Mouse (Mus musculus) T-cell, adult 2 months (primary cell): ENCODE measurements around the gene Gm12184.
"Not testable (repeated sequence)": the region's sequence is repeated elsewhere in the genome, so short reads cannot be mapped to it uniquely, and the experiment has no call there.

Experiments used
- DNase-seq: peaks from one replicate; pipeline ENCODE4 v3.0.0; 2022; ENCODE audit warnings: low spot score

Gene Gm12184

DNA sequence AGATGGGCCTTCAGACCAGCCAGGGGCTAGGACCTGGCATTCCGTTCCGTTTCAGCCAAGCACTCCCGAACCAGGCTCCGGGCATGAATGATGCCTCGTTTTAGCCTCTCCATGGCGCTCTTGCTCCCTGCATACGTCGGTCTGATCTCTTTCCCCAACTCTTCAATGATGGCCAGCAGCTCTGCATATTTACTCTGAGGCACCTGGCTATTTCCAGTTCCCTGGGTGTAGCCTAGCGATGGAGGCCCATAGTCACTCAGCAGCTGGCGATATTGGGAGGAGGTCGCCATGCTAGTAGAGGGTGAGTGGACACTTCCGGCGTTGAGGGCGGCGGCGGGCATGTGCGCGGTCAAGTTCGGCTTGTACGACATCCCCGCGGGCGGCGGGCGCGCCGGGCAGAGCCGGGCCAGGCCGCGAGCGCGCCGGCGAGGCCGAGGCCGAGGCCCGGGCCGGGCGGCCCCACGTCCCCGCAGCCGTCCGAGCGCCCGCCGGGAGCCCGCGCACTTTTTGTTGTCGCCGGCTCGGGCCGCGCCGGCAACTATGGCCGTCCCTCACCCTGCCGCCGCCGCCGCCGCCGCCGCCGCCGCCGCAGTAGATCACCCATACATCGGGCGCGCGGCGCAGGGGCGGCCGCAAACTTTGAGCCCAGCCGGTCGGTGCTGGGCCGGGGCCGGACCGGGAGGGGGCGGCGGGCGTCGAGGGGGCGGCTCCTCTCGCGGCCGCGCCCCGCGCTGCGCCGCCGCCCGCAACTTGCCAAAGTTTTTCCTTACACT, at the start of gene Gm12184, which contains the start of gene Trim7:
Gm12184 (minus strand) TSS at position 677 of the 773 bp plus-strand sequence.
Trim7 (plus strand) TSS at position 162 of the 773 bp plus-strand sequence.
- not testable (repeated sequence) for DNase-seq

DNA sequence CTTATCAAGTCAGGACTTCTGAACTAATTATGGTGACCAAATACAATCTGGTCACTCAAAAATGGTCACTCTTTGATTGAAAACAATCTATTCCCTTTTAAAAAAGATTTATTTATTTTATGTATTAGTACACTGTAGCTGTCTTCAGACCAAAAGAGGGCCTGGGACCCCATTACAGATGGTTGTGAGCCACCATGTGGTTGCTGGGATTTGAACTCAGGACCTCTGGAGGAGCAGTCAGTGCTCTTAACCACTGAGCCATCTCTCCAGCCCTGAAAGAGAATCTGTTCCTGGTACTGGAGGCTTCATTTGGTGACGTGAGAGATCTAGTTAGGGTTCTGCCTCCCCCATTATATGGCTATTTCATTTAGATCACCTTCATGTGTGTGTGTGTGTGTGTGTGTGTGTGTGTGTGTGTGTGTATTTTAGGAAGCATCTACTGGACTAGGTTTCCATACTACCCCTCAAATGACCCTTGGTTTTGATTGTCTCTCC, 48.9 kb upstream of the Gm12184 start:
- DNase-seq = not testable (repeated sequence)

DNA sequence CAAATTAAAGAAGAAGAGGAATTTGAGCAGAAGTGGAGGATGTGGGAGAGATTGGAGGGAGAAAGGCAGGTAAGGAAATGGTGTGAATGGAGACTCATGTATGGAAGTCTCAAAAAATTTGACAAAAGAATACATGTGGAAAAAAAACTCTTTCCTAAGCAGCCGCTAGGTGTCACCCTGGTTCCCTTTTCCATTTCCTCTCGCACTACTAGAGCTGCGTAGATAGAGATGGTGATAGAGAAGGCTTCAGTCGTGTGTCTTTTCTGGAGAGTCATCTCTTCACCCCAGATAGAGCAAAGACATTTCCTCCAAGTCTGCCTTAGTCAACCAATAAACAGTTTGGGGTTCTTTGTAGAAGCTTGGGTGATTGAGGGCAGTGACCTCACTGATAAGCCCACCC, 48.0 kb upstream of the Gm12184 start:
- DNase-seq = peak; percentile 77

DNA sequence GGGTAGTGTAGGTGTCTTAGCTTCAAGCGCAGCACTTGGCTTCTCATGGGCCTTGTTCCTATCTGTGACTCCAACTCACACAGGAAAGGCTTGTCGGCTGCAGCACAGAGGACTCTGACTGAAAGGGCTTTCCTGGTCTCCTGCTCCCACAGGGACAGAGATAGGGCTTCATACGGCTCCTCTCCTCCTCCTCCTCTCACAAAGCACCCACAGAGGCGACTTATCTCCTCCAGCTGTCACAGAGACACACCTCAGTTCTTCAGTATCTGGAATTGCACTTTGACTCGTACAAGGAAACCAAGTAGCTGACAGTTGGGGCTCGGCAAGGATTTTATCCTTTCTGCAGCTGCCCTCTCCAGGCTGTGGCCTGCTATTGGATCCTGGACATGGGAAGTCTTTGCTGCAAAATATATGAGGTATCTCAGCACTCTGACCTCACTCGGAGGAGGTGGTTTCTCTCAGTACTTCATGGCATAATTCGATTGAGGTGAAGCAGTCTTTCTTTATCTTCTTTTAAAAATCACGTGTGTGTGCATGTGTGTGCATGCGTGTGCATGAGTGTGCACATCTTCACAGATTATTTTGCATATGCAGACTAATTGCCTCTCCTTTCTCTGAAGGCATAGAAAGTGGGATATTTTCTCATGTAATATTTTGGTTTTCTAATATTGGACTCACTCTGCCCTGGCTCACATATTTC, 47.3 kb upstream of the Gm12184 start:
- DNase-seq = no peak

DNA sequence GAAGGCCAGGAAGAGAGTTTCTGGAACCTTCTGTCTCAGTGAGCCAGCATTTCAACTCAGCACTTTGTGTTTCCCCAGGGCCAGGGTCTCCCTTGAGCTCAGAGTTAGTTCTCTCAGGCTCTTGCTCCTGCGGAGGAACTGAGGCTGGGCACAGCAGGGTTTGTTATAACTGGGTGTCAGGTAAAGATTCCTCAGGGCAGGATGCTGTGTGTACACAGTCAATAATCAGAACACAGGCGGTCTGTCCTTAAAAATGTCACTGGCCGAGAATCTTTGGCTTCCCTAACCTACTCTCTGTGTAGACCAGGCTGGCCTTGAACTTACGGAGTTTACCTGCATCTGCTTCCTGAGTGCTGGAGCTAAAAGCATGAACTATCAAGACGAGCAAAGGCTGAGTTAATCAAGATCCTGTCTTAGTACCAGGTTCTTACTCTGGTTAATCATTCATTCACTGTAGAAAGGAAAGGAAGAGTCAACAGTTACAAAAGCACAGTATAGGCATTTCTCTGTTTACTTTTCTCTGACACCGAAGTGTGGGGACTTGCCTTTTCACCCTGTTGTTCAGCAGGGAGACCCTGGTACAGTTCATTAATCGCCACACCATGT, 46.3 kb upstream of the Gm12184 start:
- DNase-seq = no peak

DNA sequence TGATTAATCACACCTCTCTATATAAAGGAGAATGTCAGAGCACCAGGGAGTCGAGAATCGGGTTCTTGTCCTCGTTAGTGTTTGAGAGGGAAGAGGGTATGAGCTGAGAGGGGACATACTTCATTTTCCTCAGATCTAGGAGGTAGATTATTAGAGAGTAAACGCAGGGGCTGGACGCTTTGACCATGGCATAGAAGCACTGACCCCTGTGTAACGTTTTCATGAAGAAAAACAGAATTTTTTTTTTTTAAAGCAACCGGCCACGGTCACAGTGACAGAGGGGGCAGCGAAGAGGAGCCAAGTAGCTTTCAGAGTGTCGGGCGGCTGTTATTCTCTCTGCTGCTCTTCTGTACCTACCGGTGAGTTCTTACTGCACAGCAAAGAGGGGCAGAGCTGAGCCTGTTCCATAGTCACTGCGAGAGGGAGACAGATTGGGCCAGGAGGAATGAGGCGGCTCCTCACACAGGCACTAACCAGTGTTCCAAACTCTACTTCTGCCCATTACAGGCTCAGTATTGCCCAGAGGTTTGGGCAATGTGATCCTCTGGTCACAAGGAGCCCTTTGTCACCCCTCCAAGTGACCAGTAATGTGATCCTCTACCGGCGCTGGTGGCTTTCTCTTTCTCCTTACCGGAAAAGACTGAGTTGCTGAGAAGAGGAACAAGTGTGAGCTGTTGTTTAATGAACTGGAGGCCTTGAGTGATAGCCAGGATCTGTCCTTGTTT, 45.5 kb upstream of the Gm12184 start:
- DNase-seq = peak; percentile 34

DNA sequence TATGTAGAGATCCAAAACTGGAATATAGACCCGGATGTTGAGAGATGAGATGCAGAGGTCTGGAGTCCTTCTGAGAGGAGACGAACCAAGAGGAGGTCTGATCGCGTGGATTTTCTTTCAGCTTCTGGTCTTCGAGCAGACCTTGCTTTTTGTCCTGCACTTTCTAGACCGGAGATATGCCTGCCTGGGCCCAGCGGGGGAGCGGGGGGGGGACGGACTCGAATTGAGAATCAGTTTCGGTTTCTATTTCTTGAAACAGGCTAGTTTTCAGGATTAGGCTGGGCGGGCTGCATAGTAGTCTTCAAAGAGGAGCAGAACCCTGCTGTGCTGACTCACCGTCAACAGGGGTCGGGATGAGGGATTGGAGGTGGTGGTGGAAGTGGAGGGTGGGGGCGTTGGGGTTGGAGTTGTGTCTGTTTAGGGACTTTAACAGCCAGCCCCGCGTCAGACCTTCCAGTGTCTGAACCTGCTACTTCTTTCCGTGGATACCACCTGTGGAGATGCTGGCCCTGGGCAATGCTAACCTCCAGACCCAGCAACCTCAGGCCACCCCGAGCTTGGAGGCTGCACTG, 44.8 kb upstream of the Gm12184 start, which contains the start of gene Irgm1:
Irgm1 (minus strand) TSS at position 483 of the 572 bp plus-strand sequence.
- DNase-seq = peak; percentile 76

DNA sequence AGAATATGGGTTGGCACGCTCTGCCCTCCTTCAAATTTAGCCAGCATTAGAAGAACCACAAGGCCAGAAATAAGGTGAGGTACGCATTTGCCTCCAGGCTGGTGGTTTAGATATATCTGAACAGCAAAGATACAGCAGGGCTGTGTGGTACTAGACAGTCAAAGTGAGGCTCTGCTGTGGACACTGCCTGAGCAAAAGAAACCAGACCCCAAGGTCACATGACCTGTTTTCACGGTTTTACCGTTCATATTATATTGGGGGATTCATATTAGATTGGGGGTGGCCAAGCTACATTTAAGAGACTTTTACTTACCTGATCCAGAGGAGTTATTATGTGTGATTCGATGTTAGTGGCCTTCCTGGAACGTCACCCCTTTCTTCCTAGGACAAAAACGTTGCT, 44.3 kb upstream of the Gm12184 start:
- no peak for DNase-seq

DNA sequence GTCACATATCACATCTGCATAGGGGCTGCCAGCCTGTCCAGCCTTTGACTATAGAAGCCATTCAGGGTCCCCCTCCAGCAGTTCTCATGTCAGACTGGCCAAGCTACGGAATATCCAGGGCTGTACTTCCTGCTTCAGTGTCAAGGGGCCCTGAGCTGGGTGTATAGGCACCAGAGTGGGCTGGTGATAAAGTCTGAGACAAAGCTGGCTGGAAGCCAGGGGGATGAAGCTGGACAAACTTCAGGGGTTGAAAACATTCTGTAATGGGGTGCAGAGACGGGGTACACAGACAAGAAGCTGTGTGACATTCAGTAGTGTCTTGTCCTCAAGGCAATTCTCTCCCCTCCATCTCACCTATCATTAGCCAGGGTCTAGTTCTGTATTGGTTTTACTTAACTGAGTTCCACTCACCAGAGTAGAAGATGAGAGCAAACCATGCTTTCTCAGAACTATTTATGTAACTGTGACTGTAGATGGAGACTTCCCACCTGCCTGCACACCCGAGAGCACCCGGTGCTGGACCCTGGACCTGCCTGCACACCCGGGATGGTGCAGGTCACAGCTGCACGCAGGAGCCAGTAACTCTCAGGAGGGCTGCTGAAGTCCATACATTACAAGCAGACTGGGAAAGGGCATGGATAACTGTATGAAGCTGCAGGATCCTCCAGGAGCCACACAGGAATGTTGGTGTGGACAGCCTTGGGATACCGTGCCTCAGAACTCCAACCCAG, 43.1 kb upstream of the Gm12184 start:
- peak; percentile 21 for DNase-seq

DNA sequence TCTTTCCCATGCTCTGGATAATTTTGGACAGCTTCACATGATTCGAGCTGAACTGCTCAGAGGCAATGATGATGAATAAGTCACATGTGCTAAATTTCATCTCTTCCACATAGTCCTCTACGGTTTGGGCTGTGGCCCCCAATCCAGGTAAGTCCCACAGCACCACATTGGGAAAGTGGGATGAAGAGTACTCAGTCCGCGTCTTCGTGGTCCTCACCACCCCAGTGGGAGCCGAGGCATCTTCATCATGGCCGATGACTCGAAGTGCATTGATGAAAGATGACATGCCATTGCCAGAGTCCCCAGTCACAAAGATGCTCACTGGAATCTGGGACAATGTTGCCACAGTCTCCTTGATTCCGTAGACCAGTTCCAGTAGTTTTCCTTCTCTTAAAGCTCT, 40.0 kb upstream of the Gm12184 start:
- no peak for DNase-seq

DNA sequence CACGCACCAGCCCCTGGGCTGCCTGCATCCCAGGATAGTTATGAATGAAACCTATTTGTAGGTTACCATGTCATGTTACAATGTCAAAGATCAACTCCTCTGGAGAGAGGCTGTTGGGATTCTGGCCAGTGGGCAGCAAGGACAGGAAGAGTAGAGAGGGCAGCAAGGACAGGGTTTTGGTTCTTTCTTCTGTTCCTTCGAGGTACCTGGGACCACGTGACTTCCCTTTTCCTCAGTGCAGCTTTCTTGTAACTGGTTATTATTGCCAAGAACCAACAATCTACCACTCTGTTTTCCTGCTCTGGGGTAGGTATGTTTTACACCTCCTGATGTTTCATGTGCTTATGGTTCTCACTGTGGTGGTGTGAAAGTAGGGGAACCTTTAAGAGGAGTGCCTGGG, 37.4 kb upstream of the Gm12184 start:
- DNase-seq = no peak

DNA sequence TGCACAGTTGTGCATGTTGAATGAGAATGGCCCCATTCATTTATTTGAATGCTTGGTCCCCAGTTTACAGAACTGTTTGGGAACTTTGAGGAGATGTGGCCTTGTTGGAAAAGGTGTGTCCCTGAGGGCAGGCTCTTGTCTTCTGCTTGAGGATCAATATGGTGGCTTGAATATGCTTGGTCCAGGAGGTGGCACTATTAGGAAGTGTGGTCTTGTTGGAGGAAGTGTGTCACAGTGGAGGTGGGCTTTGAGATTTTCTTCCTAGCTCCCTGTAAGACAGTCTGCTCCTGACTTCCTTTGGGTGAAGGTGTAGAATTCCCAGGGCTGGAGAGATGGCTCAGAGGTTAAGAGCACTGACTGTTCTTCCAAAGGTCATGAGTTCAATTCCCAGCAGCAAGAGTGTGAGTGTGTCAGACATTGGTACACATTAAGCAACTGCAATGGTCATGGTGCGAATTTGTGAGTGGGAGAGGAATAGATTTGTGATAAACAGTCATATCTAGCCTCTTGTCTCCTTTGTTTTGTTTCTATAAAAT, 36.4 kb upstream of the Gm12184 start:
- DNase-seq = no peak

DNA sequence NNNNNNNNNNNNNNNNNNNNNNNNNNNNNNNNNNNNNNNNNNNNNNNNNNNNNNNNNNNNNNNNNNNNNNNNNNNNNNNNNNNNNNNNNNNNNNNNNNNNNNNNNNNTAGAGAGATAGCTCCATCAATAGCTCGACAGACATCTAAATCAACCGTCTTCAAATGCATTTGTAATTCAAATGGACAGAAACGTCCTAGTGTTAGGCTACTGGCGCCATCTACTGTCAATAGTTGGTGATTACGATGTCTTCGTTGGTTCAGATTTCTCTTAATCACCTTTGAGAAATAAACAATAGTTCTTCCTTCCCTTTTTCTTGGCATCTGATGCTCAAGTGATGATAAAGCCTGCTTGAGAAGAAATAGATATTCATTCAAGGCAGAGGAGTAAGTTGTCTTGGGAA, 32.6 kb upstream of the Gm12184 start:
- peak; percentile 67 for DNase-seq

DNA sequence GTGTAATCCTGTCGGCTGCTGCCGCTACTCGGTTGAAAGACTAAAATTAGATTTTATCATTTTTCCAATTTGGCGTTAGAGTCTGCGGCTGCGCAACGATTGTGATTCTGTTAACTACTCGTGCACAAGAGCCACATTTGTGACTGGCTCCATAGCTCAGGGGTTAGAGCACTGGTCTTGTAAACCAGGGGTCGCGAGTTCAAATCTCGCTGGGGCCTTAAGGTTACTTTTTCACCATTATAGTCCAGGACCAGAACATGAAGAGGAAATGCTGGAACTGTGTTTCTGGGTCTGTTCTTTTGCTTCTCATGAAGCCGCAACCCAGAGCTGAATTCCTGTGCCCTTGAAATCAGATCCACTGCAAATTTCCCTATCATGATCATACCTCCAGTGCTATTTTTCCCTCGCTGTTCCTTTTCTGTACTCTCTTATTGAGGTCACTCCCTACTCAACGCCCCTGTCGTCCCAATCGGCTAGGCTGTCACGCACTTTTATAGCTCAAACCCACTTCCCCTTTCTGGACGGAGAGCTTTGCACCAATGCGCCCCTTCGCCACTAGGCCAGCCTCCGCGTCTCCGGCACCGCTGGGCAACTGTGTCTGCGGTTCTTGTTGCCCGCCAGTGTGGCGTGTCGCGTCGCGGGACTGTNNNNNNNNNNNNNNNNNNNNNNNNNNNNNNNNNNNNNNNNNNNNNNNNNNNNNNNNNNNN, 27.2 kb upstream of the Gm12184 start:
- DNase-seq = peak; percentile 88

DNA sequence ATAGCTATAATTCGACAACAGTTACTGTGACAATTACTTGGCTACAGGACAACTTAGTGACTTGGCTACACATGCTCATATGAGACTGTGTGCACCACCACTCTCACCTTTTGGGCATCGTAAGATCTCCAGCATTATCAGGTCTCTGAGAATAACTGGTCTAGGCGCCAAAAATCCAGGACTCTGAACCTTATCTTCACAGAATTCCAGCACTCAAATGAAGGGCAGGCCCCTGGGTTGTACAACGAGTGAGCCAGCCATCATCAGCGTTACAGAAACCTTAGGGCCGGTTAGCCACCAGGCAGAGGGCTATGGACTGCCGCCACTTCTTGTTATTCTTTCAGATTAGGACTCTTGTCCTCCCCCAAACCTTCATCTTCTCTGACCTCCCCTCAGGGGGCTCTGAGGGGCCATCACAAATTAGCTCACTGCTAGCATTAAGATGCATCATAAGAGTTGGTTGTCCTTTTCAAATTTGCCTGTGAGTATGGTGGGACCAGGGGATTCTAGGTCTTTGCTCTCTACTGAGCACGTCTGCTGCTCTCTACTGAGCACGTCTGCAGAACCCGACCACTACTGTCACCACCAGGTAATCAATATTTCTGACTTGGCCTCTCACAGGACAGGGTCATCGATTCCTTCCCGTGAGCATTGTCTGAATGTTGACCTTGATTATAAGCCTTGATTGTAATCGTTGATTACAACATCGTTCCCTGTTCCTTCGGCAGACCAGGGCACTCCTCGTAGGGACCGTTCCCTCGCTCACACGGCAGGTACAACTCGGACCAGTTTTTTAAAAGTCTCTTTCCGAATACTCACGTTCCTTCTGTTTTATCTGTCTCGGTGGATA, 26.4 kb upstream of the Gm12184 start:
- no peak for DNase-seq

DNA sequence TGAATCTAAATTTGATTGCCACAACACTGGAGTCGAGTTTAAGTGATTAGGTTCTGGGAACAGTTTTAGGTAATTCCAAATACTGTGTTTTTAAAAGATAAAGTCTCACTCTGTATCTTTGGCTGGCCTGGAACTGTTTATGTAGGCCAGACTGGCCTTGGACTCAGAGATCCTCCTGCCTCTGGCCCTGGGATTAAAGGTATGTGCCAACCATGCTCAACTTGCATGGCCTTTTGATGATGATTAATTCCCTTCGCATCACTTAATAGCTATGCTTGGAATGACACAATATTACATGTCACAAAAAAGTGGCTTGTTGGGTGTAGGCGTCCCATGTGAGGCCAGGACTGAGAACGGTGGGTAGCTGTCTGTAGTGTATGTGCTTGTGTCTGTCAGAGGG, 25.7 kb upstream of the Gm12184 start:
- no peak for DNase-seq

DNA sequence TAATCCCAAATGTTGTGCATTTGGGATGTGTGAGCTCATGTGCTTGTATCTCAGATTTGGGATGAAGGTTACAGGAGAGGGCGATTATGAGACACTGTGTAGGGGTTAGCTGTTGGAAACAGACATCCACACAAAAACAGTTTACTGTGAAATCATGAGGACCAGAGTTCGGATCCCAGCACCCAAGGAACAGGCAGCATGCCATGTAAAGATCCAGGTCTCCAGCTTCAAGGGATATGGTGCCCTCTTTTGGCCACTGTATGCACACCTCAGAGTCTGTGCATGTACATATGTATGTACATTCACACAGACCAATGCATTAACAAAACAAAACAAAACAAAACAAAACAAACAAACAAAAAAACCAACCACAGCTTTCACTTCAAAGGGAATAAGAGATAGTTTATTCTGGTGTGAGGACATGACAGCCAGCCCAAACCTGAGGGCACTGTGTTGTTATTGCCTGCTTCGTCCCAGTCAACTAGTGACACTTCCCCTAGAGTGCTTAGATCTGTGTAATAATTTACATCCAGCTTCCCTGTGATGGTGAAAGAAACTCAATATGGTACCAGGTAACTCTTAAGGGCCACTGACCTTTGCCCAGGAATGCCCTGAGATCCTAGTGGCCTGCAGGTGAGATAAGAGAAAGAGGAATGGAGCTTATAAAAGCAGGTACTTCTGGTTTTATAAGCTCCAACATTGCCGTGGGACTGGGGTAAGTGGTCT, 25.0 kb upstream of the Gm12184 start:
- DNase-seq = no peak

DNA sequence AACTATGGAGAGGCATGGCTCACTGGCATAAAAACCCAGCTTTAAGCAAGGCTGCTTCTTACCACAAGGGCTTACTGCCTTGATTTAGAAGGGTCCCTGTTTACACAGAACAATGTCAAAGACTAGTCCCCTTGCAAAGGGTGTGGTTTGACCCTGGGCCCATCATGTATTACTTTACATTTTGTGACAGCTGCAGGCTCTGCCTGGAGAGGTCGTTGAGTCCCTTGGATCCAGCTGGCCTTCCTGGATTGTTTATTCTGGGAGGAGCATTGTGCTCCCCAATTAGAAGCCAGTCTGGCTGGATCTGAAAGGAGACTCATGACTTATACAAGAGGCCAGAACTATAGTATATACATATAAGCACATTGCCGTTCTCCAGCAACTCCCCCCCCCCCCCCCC, 23.8 kb upstream of the Gm12184 start:
- DNase-seq = no peak
